Mouse (Mus musculus) left cerebral cortex, adult 11 months (tissue): ENCODE measurements at regions not wholly inside any gene's neighbourhood (a gene's known extent, or its start where the extent isn't known, plus 50 kb on each side); places are given as distances from the start of the nearest gene placed in this dataset.
"Not testable (repeated sequence)": the region's sequence is repeated elsewhere in the genome, so short reads cannot be mapped to it uniquely, and the experiment has no call there.

Experiments used
- DNase-seq: peaks from one replicate; pipeline ENCODE4 v3.0.0; 2022; ENCODE audit warnings: low spot score

GRCm38 (mm10) chr8:8978969-8979368 is 288.6 kb upstream of the Arglu1 start:
- no peak for DNase-seq

GRCm38 (mm10) chr8:8973769-8974168 is 283.4 kb upstream of the Arglu1 start:
- no peak for DNase-seq

DNA sequence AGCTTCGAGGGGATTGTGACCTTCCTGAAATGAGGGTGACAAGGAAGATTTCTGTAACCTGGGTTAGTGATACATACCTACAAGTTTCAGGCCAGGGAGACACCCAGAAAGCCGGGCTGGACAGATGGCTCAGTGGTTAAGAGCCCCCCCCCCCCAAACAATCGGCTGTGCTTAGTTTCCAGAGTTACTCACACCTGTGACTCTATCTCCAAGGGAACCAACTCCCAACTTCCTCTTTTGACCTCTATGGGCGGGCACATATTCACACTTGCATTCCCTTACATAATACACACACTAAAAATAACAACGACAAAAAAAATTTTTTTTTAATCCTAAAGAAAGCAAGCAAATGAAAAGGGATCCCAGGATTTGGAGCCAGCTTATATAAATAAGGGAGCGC is 283.0 kb upstream of the Arglu1 start:
- no peak for DNase-seq

DNA sequence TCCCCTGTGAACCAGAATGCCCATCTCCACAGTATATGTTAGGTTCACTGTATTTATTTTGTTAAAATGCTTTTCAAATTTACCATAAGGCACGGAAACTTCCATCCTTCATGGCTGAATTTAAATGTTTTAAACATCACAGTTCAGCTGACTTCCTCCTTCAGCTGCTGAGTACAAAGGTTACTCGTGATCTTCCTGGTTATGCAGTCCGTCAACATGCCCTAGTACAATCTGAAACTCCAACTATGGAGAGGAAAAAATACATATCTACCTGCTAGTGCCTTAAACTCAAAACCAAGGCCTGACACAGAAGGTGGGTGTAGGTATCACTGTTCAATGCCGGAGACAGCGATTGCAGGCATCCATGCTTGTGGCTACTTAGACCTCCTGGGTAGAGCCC is 280.5 kb upstream of the Arglu1 start:
- DNase-seq = no peak

DNA sequence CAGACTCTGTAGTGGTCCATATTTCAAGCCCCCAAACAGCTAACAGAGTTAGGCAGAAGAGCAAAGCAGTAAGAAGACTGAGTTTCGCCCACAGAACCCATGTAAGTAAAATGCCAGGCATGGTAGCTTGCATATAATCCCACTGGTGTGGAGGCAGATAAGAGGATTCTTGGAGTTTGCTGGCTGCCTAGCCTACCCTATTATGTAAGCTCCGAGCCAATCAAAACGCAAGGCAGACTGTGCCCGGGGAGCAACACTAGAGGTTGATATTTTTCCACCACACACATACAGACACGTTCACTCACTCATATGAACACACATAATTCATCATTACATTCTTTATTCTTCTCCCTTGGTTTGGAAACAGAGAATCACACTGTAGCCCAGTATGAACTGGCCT is 280.0 kb upstream of the Arglu1 start:
- no peak for DNase-seq

DNA sequence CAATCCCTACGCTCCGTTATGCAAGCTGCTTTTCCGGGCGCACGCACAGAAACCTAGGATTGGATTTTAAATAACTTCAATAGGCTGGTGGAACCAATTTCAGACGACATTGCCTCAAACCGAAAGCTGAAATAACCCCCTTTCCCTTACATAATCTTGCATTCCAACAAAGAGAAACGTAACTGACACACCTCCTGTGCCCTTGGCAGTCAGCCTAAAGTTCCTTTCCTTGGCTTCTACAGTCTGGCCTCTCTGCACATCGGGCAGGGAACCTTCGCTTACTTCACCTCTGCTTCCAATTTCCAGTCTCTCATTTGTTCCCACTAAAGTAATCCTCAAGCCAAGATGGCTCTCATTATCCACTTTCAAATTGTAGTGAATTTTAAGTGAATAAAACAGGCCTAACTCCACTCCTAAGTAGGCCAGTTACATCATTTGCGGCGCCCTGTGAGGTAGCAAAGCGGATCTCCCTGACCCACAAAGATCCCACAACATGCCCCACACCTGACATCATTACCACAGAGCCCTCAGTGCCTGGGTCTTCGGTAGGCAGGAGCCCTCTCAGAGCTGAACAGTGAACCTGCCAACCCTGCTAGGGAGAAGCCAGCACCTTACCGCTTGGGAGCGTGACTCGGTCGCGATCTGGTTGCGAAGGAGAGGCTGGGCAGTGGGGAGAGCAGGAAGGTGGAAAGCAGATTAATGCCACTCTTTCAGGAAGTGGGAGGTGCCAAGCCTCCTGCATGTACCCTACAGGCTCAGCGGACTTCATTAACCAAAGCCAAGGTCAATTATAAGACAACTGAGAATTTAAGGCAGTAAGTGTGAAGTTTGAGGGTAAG is 279.0 kb upstream of the Arglu1 start:
- no peak for DNase-seq

DNA sequence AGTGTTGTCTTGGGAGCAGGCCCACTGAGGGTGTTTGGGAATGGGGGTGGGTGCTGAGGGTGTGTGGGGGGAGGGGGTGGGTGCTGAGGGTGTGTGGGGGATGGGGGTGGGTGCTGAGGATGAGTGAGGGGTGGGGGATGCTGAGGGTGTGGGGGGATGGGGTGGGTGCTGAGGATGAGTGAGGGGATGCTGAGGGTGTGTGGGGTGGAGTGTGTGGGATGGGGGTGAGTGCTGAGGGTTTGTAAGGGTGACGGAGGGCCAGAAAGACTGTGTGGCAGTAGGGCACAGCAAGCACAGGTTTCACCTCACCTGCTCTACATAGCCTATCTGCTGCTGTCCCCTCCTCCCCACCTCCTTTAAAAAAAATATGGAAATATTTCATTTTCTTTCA is 276.3 kb upstream of the Arglu1 start:
- DNase-seq = no peak

GRCm38 (mm10) chr8:8965983-8966657 is 275.8 kb upstream of the Arglu1 start:
- no peak for DNase-seq

- no peak for DNase-seq
Measured at GRCm38 (mm10) chr8:8960221-8960620, 269.9 kb upstream of the Arglu1 start.

- no peak for DNase-seq
Measured at GRCm38 (mm10) chr8:8959787-8960093, 269.4 kb upstream of the Arglu1 start.

DNA sequence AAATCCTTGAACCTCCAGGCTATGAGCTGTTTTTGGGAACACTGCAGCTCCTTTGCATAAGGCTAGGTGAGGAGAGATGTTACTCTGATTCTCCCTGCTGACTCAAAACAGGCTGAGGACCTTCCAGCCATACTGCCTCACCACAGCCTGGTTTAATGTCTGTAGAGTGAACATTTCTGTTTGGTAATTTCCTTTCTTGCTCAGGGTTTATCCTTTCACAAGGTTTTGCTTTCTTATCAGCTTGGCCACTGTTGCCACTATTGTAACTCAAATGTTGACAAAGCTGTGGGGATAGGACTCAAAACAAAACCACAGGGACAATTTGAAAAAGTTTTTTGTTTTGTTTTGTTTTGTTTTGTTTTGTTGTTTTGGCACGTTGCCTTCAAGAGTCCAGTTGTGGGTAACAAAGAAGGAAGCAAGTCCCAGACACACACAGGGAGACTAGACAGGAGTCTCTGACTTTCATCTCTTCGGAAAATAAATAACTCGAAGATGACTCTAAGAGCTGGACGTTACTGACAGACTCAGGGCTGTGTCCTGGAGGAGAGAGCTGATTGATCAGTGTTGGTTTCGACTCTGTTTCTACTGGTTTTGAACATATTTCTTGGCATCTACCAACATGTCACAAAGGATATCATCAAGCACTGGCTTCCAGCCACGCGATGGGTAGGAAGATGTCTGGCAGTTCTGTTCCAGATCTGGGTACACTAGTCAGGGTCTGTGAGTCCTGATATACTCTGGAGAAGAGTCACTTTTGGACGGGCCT is 268.9 kb upstream of the Arglu1 start:
- no peak for DNase-seq

- not testable (repeated sequence) for DNase-seq
Measured at GRCm38 (mm10) chr8:8958140-8958539, 267.8 kb upstream of the Arglu1 start.

GRCm38 (mm10) chr8:8952212-8952611 is 261.9 kb upstream of the Arglu1 start:
- DNase-seq = no peak

DNA sequence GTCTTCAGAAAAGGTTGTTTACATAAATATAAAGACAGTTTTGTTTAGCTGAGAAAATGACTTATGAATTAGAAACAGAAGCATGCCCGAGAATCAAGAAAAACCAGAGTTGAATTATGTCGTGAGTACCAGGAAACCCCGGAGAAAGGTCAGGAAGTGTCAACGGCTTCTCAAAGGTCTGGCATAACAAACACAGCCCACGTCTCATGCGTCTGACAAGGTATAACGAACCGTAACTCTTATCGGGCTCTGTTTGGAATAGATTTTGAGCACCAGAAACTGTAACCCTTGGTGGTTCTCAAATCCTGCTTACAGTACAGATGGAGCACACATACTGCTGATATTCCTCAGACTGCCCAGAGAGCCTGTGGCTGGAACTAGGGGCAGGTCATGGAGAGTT is 260.9 kb upstream of the Arglu1 start:
- no peak for DNase-seq

DNA sequence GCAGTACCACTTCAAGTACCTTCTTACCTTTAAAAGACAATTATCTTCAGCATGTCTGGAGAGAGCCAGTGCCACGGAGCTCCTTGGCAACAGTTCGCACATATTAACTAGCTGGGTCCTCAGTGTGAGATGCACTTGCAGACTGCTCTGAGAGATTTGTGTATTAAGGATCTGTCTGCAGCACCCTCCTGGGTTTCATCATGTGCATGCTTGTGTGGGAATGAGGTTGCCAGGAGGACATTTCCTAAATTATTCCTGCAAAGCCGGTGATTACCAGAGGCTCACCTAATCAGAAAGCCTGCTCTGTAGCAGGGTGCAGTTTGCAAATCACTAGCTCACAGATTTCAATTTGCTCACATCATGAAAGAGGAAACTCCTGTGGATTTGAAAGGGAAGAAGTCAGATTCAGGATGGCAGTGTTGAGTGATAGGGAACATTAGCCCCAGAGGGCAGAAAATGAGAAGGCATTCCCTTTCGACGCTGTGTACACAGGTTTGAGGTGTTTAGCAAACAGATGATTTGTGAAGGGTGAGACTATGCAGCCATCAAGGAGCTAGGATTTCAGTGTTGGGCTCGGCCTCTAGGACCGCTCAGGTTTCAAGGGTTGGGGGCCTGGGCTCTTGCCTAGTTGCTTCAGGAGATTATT is 257.3 kb upstream of the Arglu1 start:
- DNase-seq = no peak

DNA sequence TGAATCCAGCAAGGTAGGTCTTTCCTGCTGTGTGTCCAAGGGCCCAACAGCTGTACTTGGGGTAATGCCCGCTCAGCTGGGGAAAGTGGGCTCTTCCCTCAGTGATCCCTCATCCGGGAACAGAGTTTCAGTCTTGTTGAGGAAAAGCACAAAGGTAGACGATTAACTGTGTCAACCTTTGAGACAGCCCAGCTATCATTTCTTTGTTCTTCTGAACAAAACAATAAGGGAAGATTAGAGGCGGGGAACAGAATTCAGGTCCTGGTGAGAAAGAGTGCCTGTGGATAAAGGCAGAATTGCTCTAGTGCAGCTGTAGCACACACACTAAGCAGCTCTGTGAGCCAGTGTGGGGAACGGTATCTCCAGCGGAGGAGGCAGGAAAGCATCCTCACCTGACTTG is 252.7 kb upstream of the Arglu1 start:
- DNase-seq = no peak

- DNase-seq = no peak
Measured at GRCm38 (mm10) chr8:8940899-8941298, 250.6 kb upstream of the Arglu1 start.

DNA sequence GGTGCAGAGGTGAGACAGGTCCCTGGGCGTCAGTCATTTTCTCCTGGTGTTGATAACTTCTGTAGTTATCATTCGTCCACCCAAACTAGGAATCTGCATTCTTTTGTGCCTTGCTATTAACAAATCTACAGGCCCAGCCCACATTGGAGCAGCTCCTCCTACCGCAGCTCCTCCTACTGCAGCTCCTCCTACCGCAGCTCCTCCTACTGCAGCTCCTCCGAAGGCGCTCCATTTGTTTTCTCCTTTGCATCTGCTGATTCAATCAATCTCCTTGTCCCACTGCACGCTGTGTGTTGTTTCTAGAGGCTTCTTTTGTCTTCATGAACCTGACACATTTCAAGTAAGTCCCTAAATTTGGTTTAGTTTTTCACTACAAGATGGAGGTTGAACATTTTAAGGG is 248.2 kb upstream of the Arglu1 start:
- DNase-seq = no peak

DNA sequence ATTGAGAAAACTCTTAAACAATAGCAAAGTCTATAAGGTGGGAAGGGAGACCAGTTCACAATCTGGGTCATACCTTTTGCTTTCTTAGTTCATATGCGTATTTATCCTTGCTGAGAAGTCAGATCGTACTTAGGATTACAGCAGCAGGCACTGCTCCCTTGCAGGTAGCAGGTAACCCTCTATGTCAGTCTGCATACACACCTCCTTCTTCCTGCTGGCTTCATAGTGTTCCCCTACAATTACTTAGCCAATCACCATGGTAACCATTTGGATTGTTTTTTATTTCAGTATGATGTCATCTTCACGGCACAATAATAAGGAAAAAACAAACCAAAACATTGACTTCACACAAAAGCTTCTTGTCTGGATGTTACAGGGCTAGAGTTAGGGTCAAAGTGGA is 242.1 kb upstream of the Arglu1 start:
- DNase-seq = no peak

GRCm38 (mm10) chr8:8931746-8932145 is 241.4 kb upstream of the Arglu1 start:
- no peak for DNase-seq

DNA sequence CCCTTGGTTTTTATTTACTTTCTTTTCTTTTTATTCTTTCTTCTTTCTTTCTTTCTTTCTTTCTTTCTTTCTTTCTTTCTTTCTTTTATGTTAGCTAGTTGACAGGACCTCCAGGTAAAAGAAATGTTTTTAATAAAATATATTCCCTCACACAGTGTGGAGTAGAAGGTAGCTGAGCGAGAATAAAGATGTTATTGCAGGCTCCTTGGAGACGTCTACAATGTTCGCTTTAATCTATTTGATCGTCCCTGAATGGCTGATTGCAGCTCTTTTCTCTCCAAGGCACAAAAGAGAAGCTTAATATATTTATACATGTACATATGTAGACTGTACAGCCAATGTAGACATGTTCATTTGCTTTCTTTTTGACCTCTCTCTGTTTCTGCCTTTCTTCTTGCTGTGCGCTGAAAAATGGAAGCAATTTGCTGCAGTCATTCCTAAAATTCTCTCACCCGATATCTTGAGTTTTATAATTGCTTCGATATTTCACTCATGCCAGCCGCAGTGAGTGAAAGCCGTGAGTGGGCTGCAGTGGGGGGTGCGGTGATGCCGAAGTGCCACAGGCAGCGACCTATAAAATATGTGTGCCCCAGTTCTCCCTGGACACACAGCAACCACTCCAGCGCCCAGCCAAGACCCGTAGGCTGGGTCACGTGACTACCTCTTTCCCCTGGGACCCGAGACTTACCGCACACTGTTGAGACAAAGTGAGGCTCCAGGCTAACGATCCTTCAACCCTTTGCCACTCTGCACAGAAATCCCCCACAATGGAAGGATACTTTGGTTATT is 237.9 kb upstream of the Arglu1 start:
- DNase-seq = no peak

DNA sequence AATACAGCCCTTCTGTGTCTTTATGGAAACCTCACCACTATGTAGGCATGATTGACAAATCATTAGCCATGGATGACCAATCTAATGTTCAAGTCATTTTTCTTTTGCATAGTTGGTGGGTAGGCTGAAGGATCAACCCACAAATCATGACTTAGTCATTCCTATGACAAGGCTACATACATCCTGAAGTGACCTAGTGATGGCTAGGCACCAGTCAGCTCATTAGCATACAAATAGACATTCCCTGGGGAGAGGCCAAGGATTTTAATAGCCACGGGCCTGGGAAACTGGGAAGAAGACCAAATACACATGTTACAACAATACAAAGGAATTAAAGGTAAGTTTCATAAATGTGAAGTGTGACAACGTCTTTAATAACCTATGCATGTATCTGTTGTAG is 231.1 kb upstream of the Arglu1 start:
- no peak for DNase-seq
